Mouse (Mus musculus) limb, embryonic 14.5 days (tissue): ENCODE measurements around the gene Senp1. TPM values are rescaled to one million over a fixed set of nuclear protein-coding genes. Genes with fewer than 3 reads are reported as not detected.
A peak's percentile ranks its signal among the peaks of the same experiment; 100 is the strongest.

ENCODE experiments used
- ATAC-seq: fragments of 200-750 bp; cut with Nextera tagmentation; 2 replicates; pipeline ENCODE4 v1.8.0; 2017; ENCODE audit warnings: low read depth, moderate number of reproducible peaks, moderate TSS enrichment; ENCODE audit not compliant: low FRiP score
- DNase-seq: peaks from one replicate; pipeline ENCODE4 v3.0.0-alpha.2; 2015; ENCODE audit warnings: low spot score
- H3K27ac ChIP-seq: fragments of 300-500 bp; sonication (generic); replicated peaks from 2 replicates; pipeline ENCODE4 v1.5.1; 2014; ENCODE audit warnings: low read depth, mild to moderate bottlenecking, low read length, moderate library complexity, mixed read lengths
- H3K27me3 ChIP-seq: fragments of 300-500 bp; sonication (generic); 2 replicates; pipeline ENCODE4 v1.6.1; 2014; ENCODE audit warnings: low read length, mixed read lengths; ENCODE audit not compliant: control insufficient read depth, insufficient read depth
- H3K36me3 ChIP-seq: fragments of 300-500 bp; sonication (generic); 2 replicates; pipeline ENCODE4 v1.6.1; 2014; ENCODE audit warnings: mild to moderate bottlenecking, low read length, moderate library complexity, mixed read lengths; ENCODE audit not compliant: control insufficient read depth, insufficient read depth
- H3K4me1 ChIP-seq: fragments of 300-500 bp; sonication (generic); 2 replicates; pipeline ENCODE4 v1.6.1; 2014; ENCODE audit warnings: antibody characterized with exemption, low read length, mixed read lengths; ENCODE audit not compliant: control insufficient read depth, insufficient read depth
- H3K4me2 ChIP-seq: fragments of 300-500 bp; sonication (generic); replicated peaks from 2 replicates; pipeline ENCODE4 v1.6.1; 2014; ENCODE audit warnings: low read depth, mild to moderate bottlenecking, low read length, moderate library complexity; ENCODE audit not compliant: severe bottlenecking
- H3K4me3 ChIP-seq: fragments of 300-500 bp; sonication (generic); replicated peaks from 2 replicates; pipeline ENCODE4 v1.5.1; 2014; ENCODE audit warnings: low read length
- H3K9ac ChIP-seq: fragments of 300-500 bp; sonication (generic); 2 replicates; pipeline ENCODE4 v1.6.1; 2014; ENCODE audit warnings: mild to moderate bottlenecking, low read depth, low read length, moderate library complexity; ENCODE audit not compliant: severe bottlenecking
- H3K9me3 ChIP-seq: fragments of 300-500 bp; sonication (generic); 2 replicates; pipeline ENCODE4 v1.6.1; 2016; ENCODE audit warnings: low read length; ENCODE audit not compliant: control insufficient read depth
- POLR2A ChIP-seq: fragments of 200-500 bp; IDR thresholded peaks from 2 replicates; pipeline ENCODE4 v1.8.0; 2012; ENCODE audit warnings: inconsistent platforms, mild to moderate bottlenecking, moderate library complexity, borderline replicate concordance; ENCODE audit not compliant: insufficient read depth, insufficient read length; ENCODE audit errors: extremely low read depth
- WGBS: fragments of 180-500 bp; shearing (Covaris S2); extraction: QIAGEN DNeasy Blood & Tissue Kit; methylation state at CpG from one replicate; pipeline ENCODE4 v1.1.7; 2014; 5-methylcytosine and 5-hydroxymethylcytosine counted together
- polyA plus RNA-seq, 2 experiments: library from polyadenylated mRNA; depleted of rRNA in 1 of 2; stranded (reverse) in 1 of 2; unstranded in 1 of 2; fragments of >200 nt; fragmentation: Nextera tagmentation in 1 of 2; extraction: Ambion mirVana in 1 of 2; gene quantifications; 2 replicates each; pipeline versions ENCODE4 v1.2.1 to v1.2.3; 2012 to 2014

The Senp1 gene
- polyA plus RNA-seq, 2 experiments = 30.5 to 32.5 TPM

GRCm38 (mm10) chr15:98114852-98115778, 21.6 kb upstream of the Senp1 start:
- H3K9me3 ChIP-seq = no peaks in the 10 kb centered on the region
- DNase-seq = no peak
- H3K36me3 ChIP-seq = peaks cover 66% of the 10 kb centered on the region

GRCm38 (mm10) chr15:98114098-98114851, 20.7 kb upstream of the Senp1 start:
- peaks cover 7% of the 10 kb centered on the region; the same call in 1 of the 2 replicates for H3K4me1 ChIP-seq
- ATAC-seq (no peak), DNase-seq (no peak)
- H3K4me3 ChIP-seq = no peak overlapping the region
- 77% methylated on average over 10 of the region's 10 CpGs for WGBS
- no peaks in the 10 kb centered on the region for H3K27me3 ChIP-seq
- no peaks in the 10 kb centered on the region for H3K9me3 ChIP-seq
- peaks cover 57% of the 10 kb centered on the region for H3K36me3 ChIP-seq
- no peak overlapping the region for H3K27ac ChIP-seq
- no peak for TF ChIP-seq POLR2A
- H3K9ac ChIP-seq = no peak overlapping the region
- H3K4me2 ChIP-seq = no peak overlapping the region

More at GRCm38 (mm10) chr15:98114852-98115778, 21.6 kb upstream of the Senp1 start:
- Histone ChIP-seq H3K4me1 (0 out of 2 replicates have a peak, but pooled peaks cover under 1% of the 10 kb centered on the region), H3K27me3 (no peaks in the 10 kb centered on the region), H3K27ac (no peak overlapping the region), H3K9ac (no peak overlapping the region), H3K4me3 (no peak overlapping the region), H3K4me2 (no peak overlapping the region)
- peak; percentile 75 for ATAC-seq
- 78% methylated on average over 10 of the region's 10 CpGs for WGBS
- no peak for TF ChIP-seq POLR2A

- TF ChIP-seq POLR2A = no peak
- no peak overlapping the region for H3K4me2 ChIP-seq
- no peaks in the 10 kb centered on the region for H3K9me3 ChIP-seq
- 71% methylated on average over 5 of the region's 5 CpGs for WGBS
- no peaks in the 10 kb centered on the region for H3K27me3 ChIP-seq
- no peak overlapping the region for H3K27ac ChIP-seq
- H3K36me3 ChIP-seq = peaks cover 37% of the 10 kb centered on the region
- DNase-seq = no peak
- no peak for ATAC-seq
- H3K4me1 ChIP-seq = peaks cover 19% of the 10 kb centered on the region
- H3K9ac ChIP-seq = no peak overlapping the region
- H3K4me3 ChIP-seq = no peak overlapping the region
These were observed 18.2 kb upstream of the Senp1 start for GRCm38 (mm10) chr15:98111791-98112190.

GRCm38 (mm10) chr15:98108297-98109152, 15.0 kb upstream of the Senp1 start:
- WGBS = 2% methylated on average over 37 of the region's 37 CpGs

More at GRCm38 (mm10) chr15:98108297-98109152, 15.0 kb upstream of the Senp1 start:
- Histone ChIP-seq H3K9me3 (no peaks in the 10 kb centered on the region), H3K4me2 (peak overlapping the region; percentile 79), H3K27ac (peak overlapping the region; percentile 80), H3K27me3 (no peaks in the 10 kb centered on the region), H3K4me1 (peaks cover 19% of the 10 kb centered on the region), H3K4me3 (peak overlapping the region; percentile 68), H3K36me3 (peaks cover 7% of the 10 kb centered on the region), H3K9ac (peak overlapping the region; percentile 80)
- DNase-seq = peak; percentile 88
- TF ChIP-seq POLR2A = peak; percentile 35; the same call in 1 of the 2 replicates
- peak; percentile 92 for ATAC-seq
